Comparison of ENCODE assay signal across 8 mouse cellular contexts in genomic region chr15:85778891-85779290, GRCm38 (mm10). TPM values are rescaled to one million over a fixed set of nuclear protein-coding genes. Genes with fewer than 3 reads are reported as not detected.
"Had no signal": no experiment of that assay in that cellular context is flagged by ENCODE, and none has a peak within 500 bp of the region (broad histone marks: within the 10 kb centered on the region; RNA-seq: fewer than 3 reads in every experiment).

No protein-coding gene starts in this region.

RNA-seq across cellular contexts. Expression of gene Pkdrej, which starts 42.6 kb away (rescaled TPM):
- total RNA-seq: megakaryocyte, adult 5-6 weeks; monocyte, adult 5-6 weeks had no signal
- polyA plus RNA-seq: macrophage; midbrain, embryonic 10.5 days; midbrain, embryonic 16.5 days; myocyte had no signal

RNA-seq across cellular contexts. Expression of gene Ppara, which starts 44.1 kb away (rescaled TPM):
- total RNA-seq: megakaryocyte progenitor cell, adult 5-6 weeks; megakaryocyte, adult 5-6 weeks; megakaryocyte-erythroid progenitor cell, adult 5-6 weeks; monocyte, adult 5-6 weeks had no signal
- polyA plus RNA-seq: macrophage had no signal
